Mouse (Mus musculus) cerebellum, adult 8-10 months (tissue): ENCODE results near the gene Dyrk3.

ENCODE experiments used
- DNase-seq: peaks from one replicate; pipeline ENCODE4 v3.0.0; 2022

The Dyrk3 gene

DNA sequence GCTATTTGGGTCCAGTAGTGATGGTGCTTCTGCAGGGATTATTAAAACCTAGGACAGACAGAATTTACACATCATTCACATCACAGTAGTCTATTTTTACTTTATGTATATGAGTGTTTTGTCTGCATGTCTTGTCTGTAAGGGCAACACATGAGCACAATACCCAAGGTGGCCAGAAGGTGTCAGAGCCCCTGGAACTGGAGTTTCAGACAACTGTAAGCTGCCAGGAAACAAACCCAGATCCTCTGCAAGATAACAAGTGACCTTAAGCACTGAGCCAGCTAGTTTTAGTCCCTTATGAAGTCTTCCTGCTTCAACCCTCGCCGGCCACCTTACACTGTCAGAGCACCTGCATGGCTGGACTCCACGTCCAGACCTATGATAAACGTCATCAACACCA is 58.4 kb downstream of the Dyrk3 start:
- no peak for DNase-seq

DNA sequence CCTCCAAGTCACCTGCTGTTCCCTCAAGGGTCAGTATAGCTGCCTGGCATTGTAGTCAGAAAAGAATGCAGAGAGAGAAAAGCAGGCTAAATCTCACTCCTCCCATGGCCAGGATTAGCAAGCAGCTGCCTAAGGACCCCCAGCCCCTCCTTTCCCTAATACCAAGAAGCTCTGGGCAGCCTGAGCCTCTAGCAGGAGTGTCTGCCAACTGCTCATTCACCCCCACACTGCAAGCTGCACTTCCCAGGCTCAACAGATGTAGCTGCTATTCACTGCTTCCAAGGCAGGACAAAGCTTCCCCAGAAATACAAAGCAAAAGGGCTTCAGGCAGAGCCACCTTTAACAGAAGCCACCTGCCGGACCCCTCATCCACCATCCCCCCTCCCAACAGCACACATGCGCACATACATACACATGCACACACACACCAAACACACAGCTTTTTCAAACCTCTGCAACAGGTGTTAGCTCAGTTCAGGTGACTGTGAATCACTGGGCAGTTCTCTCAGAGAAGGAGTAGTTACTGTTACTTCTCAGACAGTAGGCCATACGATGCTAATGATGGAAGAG is 59.3 kb downstream of the Dyrk3 start:
- no peak for DNase-seq
